Mouse (Mus musculus): Measurements from ENCODE around the gene Fanca. TPM values are rescaled to one million over a fixed set of nuclear protein-coding genes. Genes with fewer than 3 reads are reported as not detected.

Gene Fanca
- total RNA-seq (2021) = 10 to 100 TPM in 1 of 2 experiments, 1 to 10 TPM in 1; 7.7 to 10.6 TPM
- long read RNA-seq, experiment 1, partial matches to known transcripts = 3 of 3 reads
- long read RNA-seq, experiment 1, other reads (novel, unspliced or antisense) = 0 of 3 reads
- long read RNA-seq, experiment 2, full-length matches to known transcripts = 3 of 5 reads
- long read RNA-seq, experiment 2, partial matches to known transcripts = 2 of 5 reads
- long read RNA-seq, experiment 2, other reads (novel, unspliced or antisense) = 0 of 5 reads

- peak; percentile 97 for DNase-seq
Measured at GRCm38 (mm10) chr8:123318467-123318911, at the start of gene Fanca. Fanca (minus strand) TSS chr8:123318576.

GRCm38 (mm10) chr8:123361082-123361739 is 42.8 kb upstream of the Fanca start:
- DNase-seq = peak; percentile 86

GRCm38 (mm10) chr8:123353216-123353615 is 34.8 kb upstream of the Fanca start:
- DNase-seq = no peak

DNA sequence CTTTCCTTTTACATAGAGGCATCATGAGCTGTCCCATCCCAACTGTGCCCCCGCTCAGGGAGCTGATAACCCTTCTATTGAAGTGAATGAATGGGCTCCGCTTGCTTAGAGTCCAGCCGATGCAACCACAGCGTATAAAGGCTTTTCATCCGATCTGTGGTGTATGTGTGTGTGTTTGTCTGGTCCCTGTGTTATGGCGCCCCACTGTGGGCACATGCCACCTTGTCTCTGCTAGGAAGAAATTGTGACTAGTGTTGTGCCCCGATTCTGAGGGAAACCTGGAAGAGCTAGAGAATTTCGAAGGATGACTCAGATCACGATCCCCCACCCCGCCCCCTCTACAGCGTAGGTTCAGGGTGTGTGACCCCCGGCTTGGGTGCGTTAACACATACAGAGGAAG is 34.4 kb upstream of the Fanca start:
- DNase-seq = peak; percentile 72

GRCm38 (mm10) chr8:123352118-123352517 is 33.7 kb upstream of the Fanca start:
- DNase-seq = no peak

- no peak for DNase-seq
Measured at GRCm38 (mm10) chr8:123349073-123349472, 30.7 kb upstream of the Fanca start.

- DNase-seq = peak; percentile 67
Measured at GRCm38 (mm10) chr8:123348237-123348843, 30.0 kb upstream of the Fanca start.

- no peak for DNase-seq
Measured at GRCm38 (mm10) chr8:123347293-123347692, 28.9 kb upstream of the Fanca start.

DNA sequence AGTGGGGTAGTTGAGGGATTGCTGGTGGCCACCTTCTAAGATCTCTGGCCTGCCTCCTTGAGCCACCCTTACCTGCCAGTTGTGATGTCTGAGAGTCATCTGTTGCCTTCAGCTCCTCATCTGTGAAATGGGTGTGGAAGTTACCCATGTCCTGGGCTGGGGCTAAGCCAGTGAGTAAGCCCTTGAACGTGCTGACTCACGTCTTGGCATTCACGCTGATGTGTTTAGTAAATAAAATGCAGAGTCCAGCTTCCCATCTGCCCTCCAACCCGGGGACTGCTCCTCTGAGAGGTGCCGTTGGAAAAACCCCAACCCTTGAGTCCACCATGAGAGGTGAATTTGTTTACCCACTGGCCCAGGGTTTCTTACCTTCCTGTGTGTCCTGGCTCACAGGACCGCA is 27.5 kb upstream of the Fanca start:
- peak; percentile 32 for DNase-seq

- no peak for DNase-seq
Measured at GRCm38 (mm10) chr8:123345135-123345534, 26.8 kb upstream of the Fanca start.

DNA sequence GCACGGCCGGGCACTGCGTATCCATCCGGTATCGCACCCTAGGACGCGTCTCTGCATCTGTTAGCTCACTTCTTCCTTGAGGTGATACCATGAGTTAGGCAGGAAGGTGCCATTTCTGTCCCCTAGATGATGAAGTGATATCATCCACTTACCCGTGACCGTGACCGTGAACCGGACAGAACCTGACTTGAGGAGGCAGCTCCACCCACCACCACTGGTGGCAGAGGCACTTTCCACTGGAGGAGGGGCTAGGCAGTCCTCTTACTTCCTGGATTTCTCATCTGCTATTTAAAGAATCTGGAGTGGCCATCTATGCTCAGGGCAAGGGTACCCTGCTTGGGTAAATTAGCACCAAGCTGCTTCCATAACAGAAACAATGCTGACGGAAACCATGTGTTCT is 25.0 kb upstream of the Fanca start:
- no peak for DNase-seq

- DNase-seq = no peak
Measured at GRCm38 (mm10) chr8:123342911-123343310, 24.5 kb upstream of the Fanca start.

GRCm38 (mm10) chr8:123342253-123342652 is 23.9 kb upstream of the Fanca start:
- no peak for DNase-seq

- no peak for DNase-seq
Measured at GRCm38 (mm10) chr8:123341040-123342015, 23.0 kb upstream of the Fanca start.

DNA sequence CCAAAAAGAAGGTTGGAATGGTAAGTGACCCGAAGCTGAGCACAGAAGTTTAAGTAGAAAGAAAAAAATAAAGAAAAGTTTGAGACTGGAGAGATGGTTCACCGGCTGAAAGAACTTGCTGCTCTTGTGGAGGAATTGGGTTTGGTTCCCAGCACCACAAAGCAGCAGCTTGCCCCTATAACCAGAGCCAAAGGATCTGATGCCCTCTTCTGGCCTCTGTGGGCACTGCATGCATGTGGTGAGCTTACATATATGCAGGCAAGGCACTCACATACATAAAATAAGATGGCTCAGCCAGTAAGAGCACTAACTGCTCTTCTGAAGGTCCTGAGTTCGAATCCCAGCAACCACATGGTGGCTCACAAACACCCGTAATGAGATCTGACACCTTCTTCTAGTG is 21.7 kb upstream of the Fanca start:
- DNase-seq = no peak

- DNase-seq = no peak
Measured at GRCm38 (mm10) chr8:123337475-123337874, 19.1 kb upstream of the Fanca start.

DNA sequence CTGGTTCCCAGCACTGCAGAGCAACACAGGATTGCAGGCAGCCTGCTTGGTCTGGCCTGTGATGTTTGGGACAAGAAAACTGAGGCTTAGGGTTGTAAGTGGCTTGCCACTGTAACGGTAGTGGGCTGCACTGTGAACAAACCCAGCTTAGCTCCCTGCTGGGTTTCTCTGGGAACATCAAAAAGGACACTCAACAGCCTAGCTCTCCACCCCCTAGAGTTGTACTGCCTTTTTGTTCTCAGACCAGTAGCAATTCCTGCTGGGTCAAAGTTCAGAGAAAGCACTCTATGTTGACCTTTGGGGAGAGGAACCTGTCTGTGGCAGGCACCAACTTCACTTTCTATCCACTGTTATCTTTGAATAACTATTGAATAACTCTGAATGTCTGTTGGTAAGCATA is 16.1 kb upstream of the Fanca start:
- no peak for DNase-seq

DNA sequence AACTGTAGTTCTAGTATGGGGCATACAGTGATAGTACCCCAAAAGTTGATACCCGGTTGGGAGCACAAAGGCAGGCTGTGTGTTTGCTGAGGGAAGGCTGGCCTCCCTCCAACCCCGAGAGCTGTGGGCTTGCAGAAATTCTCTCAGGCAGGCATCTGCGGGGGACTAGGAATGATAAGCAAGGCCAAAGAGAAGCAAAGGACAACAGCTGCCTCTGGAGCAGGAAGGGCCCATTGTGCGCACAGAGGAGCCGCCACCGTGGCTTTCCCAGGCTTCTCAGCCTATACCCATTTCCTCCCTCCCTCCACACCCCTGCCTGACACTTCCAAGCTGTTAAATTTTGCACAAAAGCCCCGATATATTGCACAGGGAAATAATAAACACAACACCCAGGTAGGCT is 15.5 kb upstream of the Fanca start:
- DNase-seq = no peak

DNA sequence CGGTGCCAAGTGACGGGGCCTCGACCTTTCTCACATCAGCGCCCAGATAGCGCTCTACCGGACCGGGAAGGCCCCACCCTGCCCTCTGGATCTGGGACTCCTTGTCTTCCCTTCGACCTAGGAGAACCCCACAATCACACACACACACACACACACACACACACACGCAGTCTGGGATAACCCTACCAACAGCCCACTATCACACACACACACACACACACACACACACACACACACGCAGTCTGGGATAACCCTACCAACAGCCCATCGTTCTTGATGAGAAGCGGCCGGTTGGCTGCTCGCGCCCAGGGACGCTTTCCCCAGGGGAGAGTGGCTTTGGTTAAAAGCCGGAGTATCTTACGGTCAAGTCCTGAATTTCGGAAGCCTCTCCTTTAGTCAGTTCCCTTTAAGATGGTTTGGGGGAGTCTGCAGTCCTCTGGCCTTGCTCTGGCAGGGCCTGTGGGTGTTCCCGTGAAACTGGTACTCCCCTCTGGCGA is 14.8 kb upstream of the Fanca start:
- no peak for DNase-seq

- DNase-seq = peak; percentile 89
Measured at GRCm38 (mm10) chr8:123332262-123333090, 14.1 kb upstream of the Fanca start, which contains the start of gene Spire2. Spire2 (plus strand) TSS chr8:123332713.

DNA sequence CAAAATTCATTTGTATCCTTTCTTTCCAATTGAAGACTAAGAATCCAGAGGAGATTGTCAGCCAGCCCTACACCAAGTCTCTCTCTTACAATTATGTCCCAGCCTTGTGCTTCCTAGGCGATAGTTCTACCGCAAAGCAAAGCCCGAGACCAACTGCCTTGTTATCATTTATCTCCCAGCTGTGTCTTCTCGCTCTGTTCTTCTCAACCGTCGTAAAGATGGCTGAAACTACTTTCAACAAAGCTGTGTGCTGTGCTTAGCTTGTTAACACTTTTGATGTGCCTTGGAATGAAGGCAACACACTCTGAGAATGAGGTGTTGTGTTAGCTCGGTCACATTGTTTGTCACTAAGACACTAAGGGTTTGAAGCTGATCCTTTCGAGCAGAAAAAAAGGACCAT is 13.4 kb upstream of the Fanca start:
- DNase-seq = no peak

All from adrenal gland, postnatal 10 days (tissue).